ENCODE assay signal across 8 mouse cellular contexts in the genomic region with DNA sequence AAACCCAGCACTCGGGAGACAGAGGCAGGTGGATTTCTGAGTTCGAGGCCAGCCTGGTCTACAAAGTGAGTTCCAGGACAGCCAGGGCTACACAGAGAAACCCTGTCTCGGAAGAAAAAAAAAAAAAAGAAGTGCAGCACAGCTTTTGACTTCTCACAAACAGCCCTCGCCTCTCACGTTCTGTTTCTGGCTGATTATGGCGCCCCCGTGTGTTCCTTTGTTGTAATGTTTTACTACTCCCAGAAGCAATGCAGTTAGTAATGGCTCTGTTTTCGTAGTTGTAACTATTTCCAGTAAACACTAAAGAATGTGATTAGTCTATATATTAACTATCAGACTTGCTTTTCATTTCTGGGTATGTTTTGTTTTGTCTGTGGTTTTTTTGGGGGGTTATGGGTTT. TPM values are rescaled to one million over a fixed set of nuclear protein-coding genes. Genes with fewer than 3 reads are reported as not detected.
A peak's percentile ranks its signal among the peaks of the same experiment; 100 is the strongest.
DNase-seq lines count a peak whose midpoint lies in the region.

No protein-coding gene starts in this region.

- DNase-seq in R1 (ENCODE audit: low read depth, low spot score) = peak; percentile 81
- DNase-seq in cerebellum, adult 8-10 months = peak; percentile 57
- DNase-seq in frontal cortex, postnatal 36 days (ENCODE audit: low spot score in 2 of 2) = peak; percentile 50 to 74
- peak; percentile 60 for DNase-seq in hindlimb bud, embryonic 11.5 days (ENCODE audit: extremely low spot score, low read depth, low spot score)
- peak; percentile 74 to 76 for DNase-seq in left cerebral cortex, adult 18-20 months (ENCODE audit: low spot score in 2 of 2)
- peak; percentile 63 for DNase-seq in lung, postnatal 25 days (ENCODE audit: low spot score)
- peak; percentile 72 for DNase-seq in right cerebral cortex, postnatal 14 days
- DNase-seq in urinary bladder, postnatal 14 days (ENCODE audit: low spot score) = peak; percentile 73

RNA-seq across cellular contexts. Expression of a gene that starts 20.2 kb away (rescaled TPM):
- total RNA-seq in left cerebral cortex, adult 18-20 months (2021) = 10 to 100 TPM; 29.2 to 34.4 TPM

Comparison
In these comparisons a context has a peak if more than half of its experiments do, and no peak if none do; other contexts are left out.
1. Peak in every context shown above with its lines: DNase-seq.